Mouse (Mus musculus) adipose tissue, adult 10 weeks (tissue): ENCODE measurements around the gene Hnrnpf. TPM values are rescaled to one million over a fixed set of nuclear protein-coding genes. Genes with fewer than 3 reads are reported as not detected.

Source experiments
- polyA plus RNA-seq: library from polyadenylated mRNA; stranded (reverse); fragments of 350-450 nt; fragmentation: Illumina TruSeq; extraction: RNeasy Lipid Tissue Mini Kit (QIAGEN cat#74804); gene quantifications from one replicate; pipeline ENCODE4 v1.2.3, GENCODE M21; 2014; ENCODE audit warnings: low read depth, low replicate concordance

Hnrnpf gene
- 309 TPM for polyA plus RNA-seq

DNA sequence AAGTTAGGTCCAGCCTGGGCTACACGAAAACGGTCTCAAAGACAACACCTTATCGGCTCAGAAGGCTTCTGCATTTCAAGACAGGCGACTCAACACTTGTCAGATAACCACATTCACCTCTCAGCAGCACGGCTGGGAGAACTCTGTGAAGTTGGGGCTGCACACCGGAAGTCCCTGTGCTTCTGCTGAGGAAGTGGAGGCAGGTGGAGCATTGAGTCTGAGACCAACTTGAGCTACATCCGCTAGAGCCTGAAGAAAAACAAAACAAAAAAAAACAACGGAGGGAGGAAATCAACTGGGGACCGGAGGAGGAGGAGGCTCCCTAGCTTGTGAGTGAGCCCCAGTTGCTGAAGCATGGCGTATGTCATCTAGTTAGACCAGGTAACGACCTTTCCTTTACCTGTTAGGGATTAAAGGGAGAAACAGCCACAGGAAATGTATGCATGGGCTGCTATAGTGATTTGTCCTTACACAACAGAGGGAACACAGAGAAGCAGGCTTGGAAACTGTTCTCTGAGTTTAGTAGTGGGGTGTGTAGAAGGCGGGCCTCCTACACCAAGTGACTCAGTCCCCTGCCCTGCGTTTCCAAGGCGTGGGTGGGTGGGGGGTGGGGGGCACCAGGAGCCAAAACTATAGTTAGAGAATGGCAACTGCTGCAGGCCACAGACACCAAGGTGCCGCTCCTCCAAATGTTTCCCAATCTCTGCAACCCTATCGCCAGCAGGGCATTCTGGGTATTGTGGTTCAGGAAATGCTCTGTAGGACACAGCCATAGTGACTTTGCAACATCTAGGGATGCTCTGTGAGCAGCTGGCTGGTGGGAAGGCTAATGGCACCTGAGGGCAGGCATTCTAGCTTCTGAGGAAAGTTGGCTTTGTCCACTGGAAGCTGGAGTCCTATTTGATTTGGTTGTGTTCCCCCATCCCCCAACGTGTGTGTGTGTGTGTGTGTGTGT is at the start of gene Hnrnpf:
Hnrnpf (plus strand) TSS at position 199 of the 955 bp plus-strand sequence.

DNA sequence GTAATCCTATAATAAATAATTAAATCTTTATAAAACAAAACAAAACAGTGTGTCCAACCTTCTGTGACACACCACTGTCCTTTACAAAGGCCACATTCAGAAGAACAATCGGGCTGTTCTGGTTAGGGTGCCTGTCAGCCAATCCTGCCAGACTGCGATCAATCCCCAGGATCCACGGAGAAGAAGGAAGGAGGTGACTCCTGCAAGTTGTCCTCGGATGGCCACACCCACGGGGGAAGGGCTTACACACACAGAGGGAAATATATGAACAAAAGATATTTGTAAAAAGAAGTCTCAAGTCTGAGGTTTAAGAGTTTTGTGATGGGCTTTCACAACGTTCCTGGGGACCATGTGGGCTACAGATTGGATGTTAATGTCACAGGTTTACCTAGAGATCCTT is 38.3 kb upstream of the Hnrnpf start, which contains the start of gene Zfp239:
Zfp239 (plus strand) TSS at position 253 of the 400 bp plus-strand sequence.

DNA sequence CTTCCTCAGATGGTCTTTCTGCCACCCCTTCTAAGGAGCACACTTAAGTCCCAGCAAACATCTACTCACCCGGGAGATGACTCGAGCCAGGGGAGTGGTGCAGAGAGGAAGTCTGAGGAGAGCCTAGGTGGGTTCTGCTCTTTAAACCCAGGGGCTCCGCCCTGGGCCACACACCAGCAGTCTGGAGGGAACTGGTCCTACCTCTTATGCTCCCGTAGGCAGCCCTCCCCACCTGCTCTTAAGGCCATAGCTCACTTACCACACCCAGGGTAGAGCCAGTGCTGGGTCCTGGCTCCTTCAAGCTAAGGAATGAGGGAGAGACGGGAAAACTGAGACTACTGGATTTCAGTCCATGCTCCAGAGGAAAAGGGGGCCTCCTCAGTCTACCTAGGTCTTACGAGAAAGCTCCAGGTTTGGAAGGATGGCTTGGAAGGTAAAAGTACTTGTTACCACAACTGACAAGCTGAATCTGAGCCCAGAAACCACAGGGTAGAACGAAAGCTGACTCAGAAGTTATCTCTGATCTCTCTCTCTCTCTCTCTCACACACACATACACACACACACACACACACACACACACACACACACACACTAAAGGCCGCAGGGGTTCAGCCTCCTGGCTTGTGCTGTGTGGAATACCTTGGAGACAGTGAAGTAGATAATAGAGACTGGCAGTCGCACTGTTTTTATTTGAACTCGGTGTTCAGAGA is 37.3 kb downstream of the Hnrnpf start, which contains the start of gene Fxyd4:
Fxyd4 (minus strand) TSS at position 471 of the 711 bp plus-strand sequence.

Other genes starting within 250 kb of the Hnrnpf start
- 39.4 TPM for gene Zfp637, start 59.1 kb upstream of the Hnrnpf start, polyA plus RNA-seq
- 0.91 TPM for gene Zfp239, start 38.2 kb upstream of the Hnrnpf start, polyA plus RNA-seq
- 4.0 TPM for gene Fxyd4, start 37.4 kb downstream of the Hnrnpf start, polyA plus RNA-seq
- gene Rasgef1a, start 111.1 kb downstream of the Hnrnpf start, polyA plus RNA-seq = 0.09 TPM
- 15.9 TPM for gene Csgalnact2, start 238.8 kb downstream of the Hnrnpf start, polyA plus RNA-seq